Mouse (Mus musculus): ENCODE results near the gene Fhl1. TPM values are rescaled to one million over a fixed set of nuclear protein-coding genes. Genes with fewer than 3 reads are reported as not detected.

The Fhl1 gene
- total RNA-seq, 2 experiments from 2014 or later: 278 to 293 TPM

DNA sequence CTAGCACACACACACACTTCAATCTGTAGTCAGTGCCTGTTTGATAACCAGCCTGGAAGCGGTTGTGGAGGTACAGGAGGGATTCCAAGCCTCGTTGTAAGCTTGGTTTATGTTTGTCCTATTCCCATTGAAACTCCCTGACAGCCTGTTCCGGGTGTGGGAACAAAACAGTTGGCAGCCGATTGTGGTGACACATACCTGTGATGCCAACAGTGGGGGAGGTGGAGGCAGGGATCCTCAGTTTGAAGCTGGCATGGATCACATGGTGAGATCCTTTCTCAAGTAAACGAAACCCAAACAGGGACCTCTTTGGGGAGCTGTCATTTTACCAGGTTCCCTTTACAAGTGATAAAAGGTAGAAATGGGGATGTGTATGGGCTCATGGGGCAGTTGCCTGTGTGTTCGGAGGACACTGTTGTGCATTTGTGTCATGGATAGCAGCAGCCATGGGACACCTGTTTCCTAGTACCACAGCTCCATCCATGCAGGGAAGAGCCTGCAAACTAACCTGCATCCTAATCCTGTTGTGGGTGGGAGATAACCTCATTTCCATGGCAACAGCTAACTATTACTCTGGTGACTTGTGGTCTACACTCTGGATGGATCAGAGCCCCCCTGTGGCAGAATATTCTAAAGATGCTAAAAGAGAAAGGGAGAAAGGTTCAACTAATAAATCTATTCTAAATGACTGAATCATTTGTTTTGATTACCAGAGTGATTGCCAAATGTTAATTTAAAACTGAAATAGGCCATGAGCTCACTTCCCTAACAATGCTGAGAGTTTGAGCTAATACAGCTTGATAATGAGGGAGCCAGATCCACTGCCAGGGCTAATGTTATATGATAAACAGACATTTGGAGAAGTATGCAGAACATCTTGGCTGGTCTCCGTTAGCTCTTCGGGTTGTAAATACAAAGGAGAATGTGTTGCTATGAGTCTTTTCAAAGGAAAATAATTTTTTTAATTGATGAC lies 22.0 kb downstream of the Fhl1 start:
- no peak for DNase-seq

DNA sequence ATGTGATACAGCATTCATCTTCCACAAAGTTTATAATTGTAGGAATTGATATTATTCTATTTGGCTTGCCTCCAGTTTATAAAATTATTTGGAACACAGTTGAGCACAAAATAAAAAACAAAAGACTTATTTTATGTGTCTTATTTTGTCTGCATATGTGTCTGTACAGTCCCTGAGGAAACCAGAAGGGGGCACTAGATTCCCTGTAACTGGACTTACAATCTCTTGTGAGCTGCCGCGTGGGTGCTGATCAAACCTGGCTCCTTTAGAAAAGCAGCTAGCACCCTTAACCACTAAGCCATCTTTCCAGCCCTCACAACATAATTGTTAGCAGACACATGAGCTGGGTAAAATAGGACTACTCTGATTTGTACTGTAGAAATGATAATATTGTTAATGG lies 24.1 kb downstream of the Fhl1 start:
- DNase-seq: peak; percentile 55

DNA sequence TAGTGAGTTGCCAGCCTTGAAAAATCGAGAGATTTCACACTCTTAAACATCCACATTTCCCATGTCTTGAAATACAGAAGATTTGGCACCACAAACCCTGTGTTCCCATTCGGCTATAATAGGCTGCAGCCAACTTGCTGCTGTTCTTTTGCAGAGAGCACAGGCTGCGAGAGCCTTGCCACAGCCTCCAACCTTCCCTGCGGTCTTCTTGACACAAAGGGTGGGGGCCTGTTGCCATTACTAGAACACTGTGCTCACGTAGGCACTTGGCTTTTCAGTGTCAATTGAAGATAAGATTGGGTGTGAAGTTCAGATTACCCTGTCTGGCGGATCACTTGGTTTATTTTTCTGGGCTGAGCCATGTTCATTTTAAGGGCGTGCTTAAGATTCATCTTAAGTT lies 24.8 kb downstream of the Fhl1 start:
- no peak for DNase-seq

DNA sequence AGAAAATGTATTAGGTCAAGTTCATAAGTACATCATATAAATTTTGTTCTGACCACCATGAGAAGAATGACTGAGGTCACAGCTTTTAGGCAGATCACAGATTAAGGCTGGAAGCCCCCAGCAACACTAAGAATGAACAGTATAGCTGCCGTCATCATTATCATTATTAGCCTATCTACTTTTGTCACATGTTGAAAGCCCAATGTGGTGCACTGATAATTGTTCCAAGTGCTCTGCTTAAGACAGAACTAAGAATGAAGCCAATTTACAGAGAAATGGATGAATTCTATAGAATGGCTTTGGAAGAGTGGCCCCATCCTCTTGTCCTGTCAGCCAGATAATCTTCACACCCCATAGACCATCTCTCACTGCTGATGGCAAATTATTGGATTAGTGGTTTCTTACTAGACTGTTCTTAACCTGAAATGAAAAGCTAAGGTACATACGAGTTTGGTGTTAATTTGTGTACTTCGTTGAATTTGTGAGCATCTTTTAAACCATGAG lies 28.7 kb downstream of the Fhl1 start:
- DNase-seq: no peak

DNA sequence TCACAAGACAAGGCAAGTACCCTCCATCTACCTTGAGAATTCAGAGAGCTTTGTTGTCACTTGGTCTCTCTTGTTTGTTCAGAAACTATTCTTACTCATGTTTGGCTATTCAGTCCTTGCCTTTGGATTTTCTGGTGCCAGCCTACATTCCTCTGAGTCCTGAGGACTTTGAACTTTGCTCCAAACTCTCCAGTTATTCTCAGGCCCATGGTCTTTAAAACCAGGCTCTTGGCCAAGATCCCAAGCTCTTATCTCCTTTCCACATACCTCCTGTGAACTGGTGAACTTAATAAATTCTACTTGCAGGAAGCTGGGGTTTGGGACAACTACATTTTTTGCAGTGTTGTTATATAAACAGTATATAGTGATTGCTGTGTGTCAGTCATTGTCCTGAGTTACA lies 38.3 kb downstream of the Fhl1 start:
- DNase-seq: no peak

DNA sequence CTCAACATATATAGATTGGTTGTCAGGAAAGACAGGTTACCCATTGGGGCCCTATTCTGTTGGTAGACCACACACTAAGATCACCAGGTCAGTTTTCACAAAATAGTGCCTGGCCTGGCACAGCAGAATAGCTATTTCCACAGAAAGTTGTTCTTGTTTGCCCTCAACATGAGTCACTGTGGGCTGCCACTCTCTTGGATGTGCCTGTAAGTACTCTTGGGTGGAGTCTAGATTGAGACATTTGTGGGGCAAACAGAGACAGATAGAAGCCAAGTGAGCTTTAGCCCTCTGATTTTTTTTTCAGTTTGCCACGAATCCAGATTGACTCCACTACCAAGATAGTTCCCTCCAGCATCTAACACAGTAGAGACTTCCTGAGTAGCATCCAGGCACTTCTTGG lies 40.2 kb downstream of the Fhl1 start:
- DNase-seq: no peak

DNA sequence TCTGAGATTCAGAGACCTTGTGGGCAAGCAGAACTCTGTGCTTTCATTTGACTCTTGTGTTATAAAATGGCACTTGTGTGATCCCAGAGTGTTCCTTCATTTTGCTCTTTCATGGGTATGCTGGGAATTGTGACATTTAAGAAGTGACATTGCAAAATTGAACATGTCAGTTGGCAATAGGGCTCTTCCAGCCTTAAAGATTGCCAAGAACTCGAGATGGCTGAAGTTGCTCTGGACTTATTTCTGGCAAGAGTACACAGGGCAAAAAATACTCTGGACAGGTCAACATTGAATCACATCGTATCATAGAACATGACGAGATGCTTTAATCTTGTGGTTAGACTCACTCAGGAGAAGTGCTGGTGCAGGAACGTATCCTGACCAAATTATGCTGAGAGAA lies 41.7 kb downstream of the Fhl1 start:
- DNase-seq: no peak

DNA sequence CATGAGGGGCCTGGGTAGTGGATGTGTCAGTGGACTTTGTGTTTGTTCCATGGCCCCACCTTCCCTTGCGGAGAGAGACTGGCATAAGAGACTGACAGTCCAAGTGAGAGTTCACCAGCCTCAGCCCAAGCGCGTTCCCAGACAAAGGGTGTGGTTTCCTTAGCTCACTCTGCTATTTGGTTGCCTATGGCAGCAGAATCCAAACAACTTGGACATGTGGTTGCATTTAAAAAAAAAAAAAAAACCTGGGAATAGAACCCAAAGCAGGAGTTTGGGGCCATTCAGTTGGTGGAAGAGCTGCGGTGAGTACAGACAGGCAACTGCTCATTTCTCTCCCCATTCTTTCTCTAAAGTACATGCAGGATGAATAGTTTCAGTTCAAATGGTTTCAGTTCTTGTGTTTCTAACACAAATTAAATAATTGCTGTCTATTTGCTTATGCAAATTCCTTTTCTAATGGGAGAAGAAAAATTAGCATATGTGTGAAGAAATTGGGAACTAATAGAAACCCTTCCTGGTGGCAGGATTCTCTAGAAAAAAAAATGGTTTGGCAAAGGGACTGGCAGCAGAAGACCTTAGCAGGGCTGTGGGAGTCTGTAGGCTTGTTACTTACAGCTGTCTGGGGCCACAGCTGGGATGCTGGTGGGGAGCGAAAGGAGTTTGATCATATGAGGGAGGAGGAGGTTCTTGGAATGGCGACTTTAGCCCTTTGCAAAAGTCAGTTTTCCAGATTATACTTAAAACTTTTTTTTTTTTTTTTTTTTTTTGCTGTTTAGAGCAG lies 54.9 kb downstream of the Fhl1 start:
- DNase-seq: peak; percentile 29

DNA sequence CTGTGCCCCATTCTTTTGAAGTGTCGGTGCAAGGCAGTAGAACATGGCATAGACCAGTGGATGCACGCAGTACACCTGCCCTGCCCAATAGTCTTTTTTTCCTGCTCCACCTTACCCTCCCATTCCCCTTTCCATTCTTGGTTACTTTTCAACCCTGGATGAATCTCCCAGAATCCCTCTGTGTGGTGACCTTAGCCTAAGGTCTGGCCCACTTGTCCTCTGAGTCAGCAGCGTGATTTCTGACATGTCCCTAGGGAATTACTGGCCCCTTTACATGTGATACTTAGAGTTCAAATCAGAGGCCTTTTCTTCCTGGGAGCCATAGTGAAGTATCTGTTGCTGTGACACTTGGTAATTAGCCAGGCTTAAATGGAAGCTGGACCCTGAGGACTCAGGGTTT lies 55.9 kb downstream of the Fhl1 start:
- no peak for DNase-seq

DNA sequence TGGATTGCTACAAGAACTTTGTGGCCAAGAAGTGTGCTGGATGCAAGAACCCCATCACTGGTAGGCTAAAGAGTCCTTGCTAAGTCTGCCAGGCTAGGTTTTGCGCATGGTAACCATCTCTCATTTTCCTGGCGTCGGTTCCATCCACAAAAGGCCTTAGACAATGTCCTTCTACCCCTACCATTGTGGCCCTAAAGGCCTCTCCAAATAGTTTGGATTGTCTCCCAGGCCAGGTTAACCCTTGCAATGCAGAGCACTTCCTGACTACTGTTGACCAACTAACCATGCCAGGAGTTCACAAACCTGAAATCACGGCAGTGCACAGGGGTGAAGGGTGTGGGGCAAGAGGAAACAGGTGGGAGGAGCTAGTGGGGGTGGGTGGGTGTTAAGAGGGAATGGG lies 59.0 kb downstream of the Fhl1 start:
- no peak for DNase-seq

DNA sequence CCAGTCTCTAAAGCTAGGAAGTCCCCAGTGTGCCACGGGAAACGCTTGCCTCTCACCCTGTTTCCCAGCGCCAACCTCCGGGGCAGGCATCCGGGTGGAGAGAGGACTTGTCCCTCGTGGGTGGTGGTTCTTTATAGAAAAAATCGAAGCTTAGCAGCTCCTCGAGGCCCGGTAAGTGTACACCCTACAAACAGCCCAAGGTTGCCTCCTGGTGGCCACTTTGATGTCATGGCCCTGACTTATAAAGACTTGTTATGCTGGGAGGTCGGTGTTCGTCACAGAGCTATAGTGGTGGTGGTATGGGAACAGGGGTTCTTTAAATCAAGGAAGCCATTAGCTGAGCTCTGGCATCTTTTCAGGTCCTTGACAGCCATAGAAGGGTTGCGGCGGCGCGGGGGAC lies 59.7 kb downstream of the Fhl1 start:
- peak; percentile 70 for DNase-seq

DNA sequence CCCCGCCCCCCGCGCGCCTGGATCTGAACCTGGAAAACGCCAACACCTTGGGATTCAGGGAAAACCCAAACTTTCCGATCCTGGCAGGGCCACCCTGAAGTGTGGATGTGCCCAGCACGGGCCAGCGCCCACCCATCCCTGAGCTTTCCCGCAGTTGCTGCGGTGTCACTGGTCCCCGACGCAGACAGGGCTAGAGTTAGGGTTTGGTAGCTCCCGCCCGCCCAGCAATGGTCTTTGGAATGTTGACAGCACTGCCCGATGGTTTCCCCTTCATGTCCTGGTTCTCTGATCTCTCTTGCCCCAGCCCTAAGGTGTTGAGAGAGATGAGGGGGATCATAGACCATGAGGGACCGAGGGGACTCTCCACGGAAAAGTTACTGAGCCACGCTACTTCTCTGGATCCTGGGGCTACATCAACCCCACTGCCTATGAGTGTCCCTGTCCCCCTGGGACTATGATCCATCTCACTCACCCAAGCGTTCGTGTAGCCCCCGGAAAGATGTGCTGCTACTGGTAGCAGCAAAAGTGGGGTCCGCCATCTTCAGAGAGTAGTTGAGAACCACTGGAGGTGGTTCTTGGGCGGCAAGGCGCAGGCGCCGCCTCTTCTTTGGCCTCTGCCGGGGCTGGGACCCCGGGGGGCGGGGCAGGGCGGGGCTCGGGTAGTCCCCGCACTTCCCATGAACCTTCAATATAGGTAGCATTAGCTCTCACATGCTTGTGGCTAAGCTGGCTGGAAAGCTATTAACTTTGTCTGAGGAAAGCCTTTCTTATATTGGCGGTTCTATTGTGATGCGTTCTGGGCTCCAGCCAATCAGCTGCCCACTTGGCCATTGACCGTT lies 90.4 kb downstream of the Fhl1 start, which contains the start of gene Map7d3:
Gene Map7d3, minus strand, starts transcription at position 562 of the 839 bp plus-strand sequence.
- peak; percentile 46 for DNase-seq

DNA sequence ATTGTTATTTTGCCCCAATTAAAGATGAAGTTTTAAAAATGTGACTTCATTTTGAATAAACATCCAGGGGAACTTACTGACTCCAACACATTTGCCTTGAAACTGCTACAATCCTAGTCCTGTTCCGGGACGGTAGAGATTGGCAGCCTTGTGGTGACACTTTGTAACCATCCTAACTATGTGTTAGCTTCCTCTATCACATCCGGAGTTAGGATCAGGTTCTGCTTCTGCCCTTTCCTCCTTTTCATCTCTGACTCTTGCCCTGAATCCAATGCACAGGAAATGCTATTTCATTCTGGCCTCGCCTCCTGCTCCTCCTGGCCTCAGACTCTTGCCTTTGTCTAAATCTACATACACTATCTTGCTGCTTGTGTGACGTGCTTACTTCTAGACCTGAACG lies 95.9 kb downstream of the Fhl1 start:
- DNase-seq: no peak

DNA sequence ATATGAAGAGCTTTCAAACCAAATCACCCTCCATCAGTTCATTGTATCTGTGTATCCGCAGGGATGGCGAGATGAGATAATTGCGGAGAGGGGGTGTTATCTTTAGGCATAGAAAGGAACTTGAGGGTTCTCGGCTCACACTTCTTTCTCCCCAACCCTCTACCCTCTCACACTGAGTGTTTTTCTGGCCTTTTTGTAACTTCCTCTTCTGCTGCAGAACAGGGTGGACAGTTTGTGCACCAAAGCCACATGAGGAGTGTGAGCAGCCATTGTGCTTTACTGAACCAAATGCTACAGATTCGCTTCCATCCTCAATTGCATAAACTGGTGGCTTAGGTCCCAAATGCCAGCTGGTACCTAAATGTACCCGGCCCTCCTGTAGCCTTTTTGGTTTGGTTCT lies 104.3 kb downstream of the Fhl1 start:
- DNase-seq: no peak

DNA sequence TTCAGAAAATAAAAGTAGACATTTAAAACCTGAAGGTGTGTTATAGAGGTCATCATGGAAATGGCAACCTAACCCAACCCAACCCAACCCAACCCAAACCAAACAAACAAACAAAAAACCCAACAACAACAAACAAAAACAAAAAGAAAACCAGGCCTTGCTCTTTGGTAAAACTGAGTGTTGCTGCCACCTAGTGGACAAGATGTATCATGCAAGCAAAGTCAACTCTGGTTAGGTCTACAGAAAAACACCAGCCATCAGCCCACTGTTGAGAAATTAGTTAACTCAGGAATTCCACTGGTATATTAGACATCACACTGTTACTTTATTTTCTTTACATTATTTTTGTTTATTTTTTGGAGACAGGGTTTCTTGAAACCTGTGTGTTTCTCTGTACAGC lies 107.8 kb downstream of the Fhl1 start:
- peak; percentile 37 for DNase-seq

DNA sequence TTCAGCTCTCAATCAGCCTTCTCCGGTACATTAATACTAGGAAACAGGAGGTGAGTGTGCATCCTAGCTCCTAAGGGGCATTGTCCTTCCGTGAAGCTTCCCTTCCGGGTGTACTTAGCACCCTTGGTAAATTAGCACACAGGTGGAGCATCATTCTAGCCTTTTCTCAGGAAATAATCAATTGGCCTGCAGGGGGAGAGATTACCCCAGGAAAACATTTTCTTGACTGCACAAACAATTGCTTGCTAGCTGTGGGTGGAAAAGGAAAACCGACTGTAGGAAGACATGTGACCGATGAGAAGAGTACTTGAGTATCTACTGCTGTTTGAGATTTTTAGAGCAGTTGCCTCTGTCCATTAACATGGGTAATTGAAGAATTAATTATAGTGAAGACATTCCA lies 109.7 kb downstream of the Fhl1 start:
- DNase-seq: no peak

Other genes with a start within 250 kb of the Fhl1 start
- gene Gm10477, start 207.0 kb upstream of the Fhl1 start, total RNA-seq (2021): not detected
- gene Gm648, start 182.2 kb upstream of the Fhl1 start, total RNA-seq (2021): not detected
- 10 to 100 TPM; 30.3 to 31.7 TPM for gene Mmgt1, start 133.7 kb upstream of the Fhl1 start, total RNA-seq (2021)
- gene Slc9a6, start 122.0 kb upstream of the Fhl1 start, total RNA-seq (2021): 10 to 100 TPM; 16.4 to 18.2 TPM
- gene Map7d3, start 90.5 kb downstream of the Fhl1 start, total RNA-seq (2021): 1 to 10 TPM; 3.2 to 4.3 TPM
- gene Adgrg4, start 138.4 kb downstream of the Fhl1 start, total RNA-seq (2021): not detected